Mouse (Mus musculus): ENCODE data around the gene Rufy2. TPM values are rescaled to one million over a fixed set of nuclear protein-coding genes. Genes with fewer than 3 reads are reported as not detected.
"Not testable (repeated sequence)": the region's sequence is repeated elsewhere in the genome, so short reads cannot be mapped to it uniquely, and the experiment has no call there.

Rufy2 gene
- polyA plus RNA-seq, 1 experiment from 2014 or later, result 40.0 TPM

DNA sequence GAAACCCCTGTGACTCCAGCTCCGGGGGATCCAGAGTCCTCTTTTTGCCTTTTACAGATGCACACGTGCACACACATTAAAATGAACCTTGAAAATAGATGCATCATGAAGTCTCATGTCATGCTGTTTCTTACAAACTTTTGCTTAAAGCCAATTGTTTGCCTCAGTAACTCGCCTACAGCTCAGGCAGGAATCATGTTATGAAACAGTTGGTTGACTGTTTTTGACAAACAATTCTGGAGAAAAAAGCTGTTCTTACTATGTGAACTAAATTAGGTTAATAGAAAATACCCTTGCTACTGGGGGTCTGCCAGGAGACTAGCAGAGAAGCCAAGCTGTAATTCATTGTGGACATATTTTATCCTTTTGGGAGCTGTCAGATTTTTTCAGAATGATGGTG is 52.9 kb downstream of the Rufy2 start:
- H3K27ac ChIP-seq, result no peak overlapping the region
- no peaks in the 10 kb centered on the region for H3K36me3 ChIP-seq
- H3K27me3 ChIP-seq, result no peaks in the 10 kb centered on the region
- WGBS, result 71% methylated on average over 3 of the region's 3 CpGs
- H3K9me3 ChIP-seq (replicated peaks), result no peaks in the 10 kb centered on the region
- no peak overlapping the region for H3K4me3 ChIP-seq
- no peak overlapping the region for H3K9ac ChIP-seq
- no peak for ATAC-seq (ENCODE audit: low FRiP score)
- H3K4me2 ChIP-seq (replicated peaks), result no peak overlapping the region
- 0 out of 2 replicates have a peak, but pooled peaks cover 10% of the 10 kb centered on the region for H3K4me1 ChIP-seq

DNA sequence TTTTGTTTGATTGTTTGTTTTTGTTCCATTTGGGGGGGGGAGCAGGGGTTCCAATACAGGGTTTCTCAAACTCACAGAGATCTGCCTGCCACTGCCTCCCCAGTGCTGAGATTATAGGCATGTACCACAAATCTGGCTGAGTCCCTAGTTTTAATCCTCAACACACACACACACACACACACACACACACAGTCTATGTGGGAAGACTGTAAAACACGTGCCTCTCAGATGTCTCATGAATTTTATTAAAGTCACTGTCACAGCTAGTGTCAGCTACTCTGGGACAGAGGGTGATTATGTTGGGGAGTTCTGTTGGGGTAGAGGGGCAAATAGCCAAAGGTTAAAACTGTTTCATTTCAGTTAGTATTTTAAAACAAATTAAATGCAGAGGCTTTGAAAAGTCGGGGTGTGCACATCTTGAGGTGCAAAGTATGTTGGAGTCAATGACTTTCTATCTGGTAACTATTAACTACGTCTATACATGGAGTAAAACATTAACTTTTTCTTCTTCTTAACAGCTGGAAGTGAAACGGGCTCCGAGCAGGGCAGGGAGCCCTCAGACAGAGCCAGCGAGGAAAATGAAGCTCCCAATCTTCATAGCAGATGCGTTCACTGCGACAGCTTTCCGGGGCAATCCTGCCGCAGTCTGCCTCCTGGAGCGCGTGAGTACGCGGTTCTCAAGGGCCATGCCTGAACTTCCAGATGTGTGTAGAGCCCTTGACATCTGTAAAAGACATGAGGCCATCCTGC is 58.7 kb downstream of the Rufy2 start:
- 63% methylated on average over 14 of the region's 14 CpGs for WGBS
- Histone ChIP-seq H3K27me3 (no peaks in the 10 kb centered on the region), H3K36me3 (no peaks in the 10 kb centered on the region), H3K9ac (no peak overlapping the region), H3K4me1 (no peaks in the 10 kb centered on the region), H3K4me2 (replicated peaks) (no peak overlapping the region), H3K4me3 (no peak overlapping the region), H3K27ac (no peak overlapping the region), H3K9me3 (replicated peaks) (no peaks in the 10 kb centered on the region)
- ATAC-seq (ENCODE audit: low FRiP score), result no peak

- Histone ChIP-seq H3K27ac (no peak overlapping the region), H3K9me3 (replicated peaks) (no peaks in the 10 kb centered on the region), H3K4me2 (replicated peaks) (no peak overlapping the region), H3K27me3 (no peaks in the 10 kb centered on the region), H3K36me3 (no peaks in the 10 kb centered on the region), H3K4me3 (no peak overlapping the region), H3K4me1 (no peaks in the 10 kb centered on the region), H3K9ac (no peak overlapping the region)
- 84% methylated on average over 5 of the region's 5 CpGs for WGBS
- ATAC-seq (ENCODE audit: low FRiP score), result no peak
These were observed 60.0 kb downstream of the Rufy2 start for GRCm38 (mm10) chr10:63039867-63040628.

- ATAC-seq (ENCODE audit: low FRiP score), result no peak
- Histone ChIP-seq H3K4me2 (replicated peaks) (no peak overlapping the region), H3K9ac (no peak overlapping the region), H3K4me1 (no peaks in the 10 kb centered on the region), H3K27ac (no peak overlapping the region), H3K27me3 (no peaks in the 10 kb centered on the region), H3K9me3 (replicated peaks) (no peaks in the 10 kb centered on the region), H3K4me3 (no peak overlapping the region), H3K36me3 (no peaks in the 10 kb centered on the region)
- 69% methylated on average over 3 of the region's 3 CpGs for WGBS
These were observed 63.1 kb downstream of the Rufy2 start for GRCm38 (mm10) chr10:63043154-63043553.

GRCm38 (mm10) chr10:63047751-63048150 is 67.7 kb downstream of the Rufy2 start:
- no peaks in the 10 kb centered on the region for H3K36me3 ChIP-seq
- H3K4me2 ChIP-seq (replicated peaks), result no peak overlapping the region
- H3K4me1 ChIP-seq, result no peaks in the 10 kb centered on the region
- H3K27ac ChIP-seq, result no peak overlapping the region
- no peak for ATAC-seq (ENCODE audit: low FRiP score)
- H3K9ac ChIP-seq, result no peak overlapping the region
- no peaks in the 10 kb centered on the region for H3K9me3 ChIP-seq (replicated peaks)
- 96% methylated on average over 8 of the region's 8 CpGs for WGBS
- no peak overlapping the region for H3K4me3 ChIP-seq
- no peaks in the 10 kb centered on the region for H3K27me3 ChIP-seq

- Histone ChIP-seq H3K27ac (no peak overlapping the region), H3K9me3 (replicated peaks) (no peaks in the 10 kb centered on the region), H3K4me3 (no peak overlapping the region), H3K27me3 (no peaks in the 10 kb centered on the region), H3K4me2 (replicated peaks) (no peak overlapping the region), H3K4me1 (peaks cover 5% of the 10 kb centered on the region; the same call in 1 of the 2 replicates), H3K9ac (no peak overlapping the region), H3K36me3 (no peaks in the 10 kb centered on the region)
- 79% methylated on average over 2 of the region's 2 CpGs for WGBS
- no peak for ATAC-seq (ENCODE audit: low FRiP score)
These were observed 69.1 kb downstream of the Rufy2 start for GRCm38 (mm10) chr10:63049106-63049505.

DNA sequence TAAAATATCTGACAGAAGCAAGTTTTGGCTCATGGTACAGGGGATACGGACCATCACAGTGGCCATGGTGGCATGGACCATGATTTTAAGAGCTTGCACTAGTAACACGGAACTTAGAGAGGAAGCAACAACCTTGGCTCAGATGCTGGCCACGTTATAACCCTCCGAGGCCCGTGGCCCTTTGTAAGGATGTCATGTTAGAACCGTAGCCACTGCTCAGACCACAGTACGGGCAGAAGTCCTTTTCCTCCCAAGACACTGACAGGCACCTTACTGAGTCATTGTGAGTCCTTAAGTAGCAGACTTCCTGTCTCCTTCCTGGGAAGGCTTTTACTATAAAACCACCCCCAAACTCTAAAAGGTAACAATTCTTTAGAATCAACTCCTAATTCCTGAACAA is 71.2 kb downstream of the Rufy2 start:
- WGBS, result 71% methylated on average over 7 of the region's 7 CpGs
- no peaks in the 10 kb centered on the region for H3K9me3 ChIP-seq (replicated peaks)
- H3K36me3 ChIP-seq, result no peaks in the 10 kb centered on the region
- ATAC-seq (ENCODE audit: low FRiP score), result no peak
- no peaks in the 10 kb centered on the region for H3K27me3 ChIP-seq
- no peak overlapping the region for H3K27ac ChIP-seq
- no peak overlapping the region for H3K9ac ChIP-seq
- H3K4me3 ChIP-seq, result no peak overlapping the region
- H3K4me2 ChIP-seq (replicated peaks), result no peak overlapping the region
- H3K4me1 ChIP-seq, result peaks cover 5% of the 10 kb centered on the region; the same call in 1 of the 2 replicates

DNA sequence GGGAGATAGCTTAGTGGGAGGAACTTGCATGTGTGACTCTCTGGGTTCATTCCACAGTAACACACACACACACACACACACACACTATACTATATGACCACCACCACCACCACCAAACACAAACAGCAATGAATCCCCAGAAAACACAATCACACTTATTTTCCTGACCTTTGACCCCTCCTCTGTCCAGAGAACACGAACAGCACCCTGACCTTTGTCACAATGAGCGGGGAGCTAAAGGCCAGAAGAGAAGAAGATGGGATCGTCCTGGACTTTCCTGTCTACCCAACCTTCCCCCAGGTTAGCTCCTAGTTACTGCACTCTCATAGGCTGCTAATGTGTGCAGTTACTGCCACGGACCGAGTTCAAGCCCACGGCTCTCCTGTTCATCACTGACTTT is 72.0 kb downstream of the Rufy2 start:
- Histone ChIP-seq H3K4me1 (peaks cover 5% of the 10 kb centered on the region; the same call in 1 of the 2 replicates), H3K4me3 (no peak overlapping the region), H3K27ac (no peak overlapping the region), H3K9me3 (replicated peaks) (no peaks in the 10 kb centered on the region), H3K27me3 (no peaks in the 10 kb centered on the region), H3K4me2 (replicated peaks) (no peak overlapping the region), H3K36me3 (no peaks in the 10 kb centered on the region), H3K9ac (no peak overlapping the region)
- 77% methylated on average over 6 of the region's 6 CpGs for WGBS
- no peak for ATAC-seq (ENCODE audit: low FRiP score)

- Histone ChIP-seq H3K4me3 (no peak overlapping the region), H3K27ac (no peak overlapping the region), H3K36me3 (no peaks in the 10 kb centered on the region), H3K9me3 (replicated peaks) (no peaks in the 10 kb centered on the region), H3K4me1 (peaks cover 5% of the 10 kb centered on the region; the same call in 1 of the 2 replicates), H3K27me3 (no peaks in the 10 kb centered on the region), H3K4me2 (replicated peaks) (no peak overlapping the region), H3K9ac (no peak overlapping the region)
- ATAC-seq (ENCODE audit: low FRiP score), result no peak
- 63% methylated on average over 6 of the region's 6 CpGs for WGBS
These were observed 73.0 kb downstream of the Rufy2 start for GRCm38 (mm10) chr10:63053007-63053406.

- H3K9ac ChIP-seq; H3K4me3 ChIP-seq; H3K27me3 ChIP-seq; H3K36me3 ChIP-seq; H3K9me3 ChIP-seq (replicated peaks); ATAC-seq (ENCODE audit: low FRiP score); H3K27ac ChIP-seq; H3K4me1 ChIP-seq; H3K4me2 ChIP-seq (replicated peaks): not testable (repeated sequence)
- WGBS, result 87% methylated on average over 6 of the region's 6 CpGs
These were observed 74.0 kb downstream of the Rufy2 start for GRCm38 (mm10) chr10:63054071-63054470.

- H3K4me3 ChIP-seq, result no peak overlapping the region
- no peaks in the 10 kb centered on the region for H3K36me3 ChIP-seq
- no peak overlapping the region for H3K4me2 ChIP-seq (replicated peaks)
- H3K4me1 ChIP-seq, result peaks cover 5% of the 10 kb centered on the region; the same call in 1 of the 2 replicates
- H3K9ac ChIP-seq, result no peak overlapping the region
- H3K27ac ChIP-seq, result no peak overlapping the region
- no peaks in the 10 kb centered on the region for H3K27me3 ChIP-seq
- ATAC-seq (ENCODE audit: low FRiP score), result no peak
- 68% methylated on average over 2 of the region's 2 CpGs for WGBS
- no peaks in the 10 kb centered on the region for H3K9me3 ChIP-seq (replicated peaks)
These were observed 74.6 kb downstream of the Rufy2 start for GRCm38 (mm10) chr10:63054586-63054985.

DNA sequence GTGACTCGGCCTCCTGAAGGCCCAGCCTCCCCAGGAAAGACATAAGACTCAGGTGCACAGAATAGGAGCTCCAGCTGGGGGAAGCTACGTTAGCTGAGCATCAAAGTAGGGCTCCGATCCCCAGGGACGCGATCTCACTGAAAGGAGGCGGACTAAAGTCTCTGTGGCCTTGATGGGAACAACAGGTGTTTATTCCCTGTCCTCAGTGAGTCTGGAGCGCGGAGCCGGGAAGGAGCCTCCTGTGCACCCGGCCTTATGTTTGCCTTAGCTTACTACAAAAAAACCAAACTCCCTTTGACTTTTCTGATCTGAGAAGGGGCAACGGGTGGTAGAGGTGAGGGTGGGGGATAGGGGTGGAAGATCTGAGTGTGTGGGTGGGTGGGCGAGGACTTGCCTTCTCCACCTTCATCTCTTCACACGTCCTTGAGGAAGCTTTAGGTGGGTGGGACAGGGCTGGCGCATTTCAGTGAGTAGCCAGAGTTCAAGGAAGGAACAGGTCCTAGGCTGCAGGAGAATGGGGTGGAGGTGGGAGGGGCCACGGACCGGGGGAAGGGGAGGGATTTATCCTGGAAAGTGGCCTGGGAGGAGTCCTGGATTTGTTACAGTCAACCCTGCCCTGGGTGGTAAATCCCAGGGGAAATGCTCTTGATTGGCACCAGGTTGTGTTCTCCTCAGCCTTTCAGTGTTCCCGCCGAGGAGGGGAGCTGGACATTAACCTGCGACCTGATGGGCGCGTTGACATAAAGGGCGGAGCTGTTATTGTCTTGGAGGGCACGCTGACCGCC is 77.1 kb downstream of the Rufy2 start:
- H3K9me3 ChIP-seq (replicated peaks), result no peaks in the 10 kb centered on the region
- no peak overlapping the region for H3K4me3 ChIP-seq
- no peaks in the 10 kb centered on the region for H3K27me3 ChIP-seq
- no peak for ATAC-seq (ENCODE audit: low FRiP score)
- H3K36me3 ChIP-seq, result no peaks in the 10 kb centered on the region
- WGBS, result 36% methylated on average over 24 of the region's 24 CpGs
- H3K9ac ChIP-seq, result no peak overlapping the region
- no peak overlapping the region for H3K4me2 ChIP-seq (replicated peaks)
- H3K27ac ChIP-seq, result no peak overlapping the region
- H3K4me1 ChIP-seq, result peaks cover 5% of the 10 kb centered on the region; the same call in 1 of the 2 replicates

Data from hindbrain, embryonic 12.5 days (tissue).